In the genomic region with DNA sequence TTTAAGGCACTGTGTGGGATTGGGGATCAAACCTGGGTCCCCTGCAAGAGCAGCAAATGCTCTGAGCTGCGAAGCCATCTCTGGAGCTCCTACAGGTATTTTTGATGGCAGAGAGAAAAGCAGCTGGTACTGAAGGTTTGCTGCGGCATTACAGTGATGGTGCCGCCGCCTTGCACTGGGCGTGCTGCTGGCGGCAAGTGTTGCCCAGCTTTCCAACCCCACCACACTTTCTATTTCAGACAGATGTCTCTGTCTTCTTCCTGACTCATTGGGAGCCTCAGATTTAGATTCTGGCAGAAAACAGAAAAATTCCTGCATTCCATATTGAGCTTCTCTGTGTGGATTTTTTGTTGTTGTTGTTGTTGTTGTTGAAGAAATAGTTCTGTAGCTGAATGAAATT, we compare ENCODE assay signal across 20 mouse cellular contexts. TPM values are rescaled to one million over a fixed set of nuclear protein-coding genes. Genes with fewer than 3 reads are reported as not detected.
A peak's percentile ranks its signal among the peaks of the same experiment; 100 is the strongest.
DNase-seq lines count a peak whose midpoint lies in the region; ATAC-seq lines count a peak whose summit lies in the region.
"Had no signal": no experiment of that assay in that cellular context is flagged by ENCODE, and none has a peak within 500 bp of the region (broad histone marks: within the 10 kb centered on the region; RNA-seq: fewer than 3 reads in every experiment).

No protein-coding gene starts in this region.

- peak; percentile 95 for ATAC-seq in frontal cortex, adult (ENCODE audit: low TSS enrichment)
- ATAC-seq: activated CD4-positive, CD25-positive, alpha-beta regulatory T cell, adult 4 months; forebrain, embryonic 13.5 days; forebrain, embryonic 16.5 days; hindbrain, embryonic 16.5 days had no signal

- no peak for DNase-seq in frontal cortex, postnatal 10 days (ENCODE audit: low spot score in 2 of 2)
- peak; percentile 19 to 37 for DNase-seq in left cerebral cortex, postnatal 36 days (ENCODE audit: low spot score in 2 of 2)
- DNase-seq in left cerebral cortex, postnatal 4 days = no peak
- DNase-seq in brain, adult 2 months (ENCODE audit: low read depth, low spot score) = peak; percentile 71
- DNase-seq in layer of hippocampus, postnatal 25 days (ENCODE audit: extremely low spot score in 1 of 2, low spot score in 1 of 2) = no peak
- DNase-seq: adrenal gland, adult 8-10 months; adrenal gland, postnatal 25 days; cerebellum, adult 18-20 months; cerebellum, adult 9-10 months; cerebellum, postnatal 14 days; gastrocnemius, adult 2 months; gastrocnemius, postnatal 14 days; heart, adult 11 months; heart, postnatal 10 days; heart, postnatal 36 days had no signal

- intact Hi-C loops in left cerebral cortex, postnatal 36 days (cut with DNase I) = no loop called here
- intact Hi-C loops in left cerebral cortex, postnatal 4 days (cut with DNase I) = no loop called here

RNA-seq across cellular contexts. Expression of gene Nup210l, which starts 23.9 kb away (rescaled TPM):
- total RNA-seq in left cerebral cortex, postnatal 36 days (2021) = under 1 TPM; 0.32 to 0.43 TPM
- total RNA-seq in left cerebral cortex, postnatal 4 days (2021) = under 1 TPM; 0.46 to 0.50 TPM
- under 1 TPM; 0.42 to 0.59 TPM for total RNA-seq in layer of hippocampus, postnatal 25 days (2021)

RNA-seq across cellular contexts. Expression of gene Tpm3, which starts 55.4 kb away (rescaled TPM):
- 100 to 1,000 TPM; 178 to 184 TPM for total RNA-seq in left cerebral cortex, postnatal 36 days (2021)
- 100 to 1,000 TPM; 291 to 310 TPM for total RNA-seq in left cerebral cortex, postnatal 4 days (2021)
- 100 to 1,000 TPM; 164 to 185 TPM for total RNA-seq in layer of hippocampus, postnatal 25 days (2021)

Comparison
In these comparisons a context has a peak if more than half of its experiments do, and no peak if none do; other contexts are left out.
1. DNase-seq: peak in left cerebral cortex, postnatal 36 days (2 of 2) and brain, adult 2 months (single experiment); none in frontal cortex, postnatal 10 days (0 of 2), left cerebral cortex, postnatal 4 days (single experiment) and layer of hippocampus, postnatal 25 days (0 of 2).